Mouse (Mus musculus): ENCODE measurements around the gene Arhgdig.
A peak's percentile ranks its signal among the peaks of the same experiment; 100 is the strongest.
"Not testable (repeated sequence)": the region's sequence is repeated elsewhere in the genome, so short reads cannot be mapped to it uniquely, and the experiment has no call there.

The Arhgdig gene

GRCm38 (mm10) chr17:26206392-26206791 is 1.2 kb downstream of the Arhgdig start:
- DNase-seq (ENCODE audit: extremely low read depth, insufficient read length, low spot score), result no peak

- no peak for DNase-seq (ENCODE audit: extremely low read depth, insufficient read length, low spot score)
Measured at GRCm38 (mm10) chr17:26204766-26205165, 2.8 kb downstream of the Arhgdig start.

DNA sequence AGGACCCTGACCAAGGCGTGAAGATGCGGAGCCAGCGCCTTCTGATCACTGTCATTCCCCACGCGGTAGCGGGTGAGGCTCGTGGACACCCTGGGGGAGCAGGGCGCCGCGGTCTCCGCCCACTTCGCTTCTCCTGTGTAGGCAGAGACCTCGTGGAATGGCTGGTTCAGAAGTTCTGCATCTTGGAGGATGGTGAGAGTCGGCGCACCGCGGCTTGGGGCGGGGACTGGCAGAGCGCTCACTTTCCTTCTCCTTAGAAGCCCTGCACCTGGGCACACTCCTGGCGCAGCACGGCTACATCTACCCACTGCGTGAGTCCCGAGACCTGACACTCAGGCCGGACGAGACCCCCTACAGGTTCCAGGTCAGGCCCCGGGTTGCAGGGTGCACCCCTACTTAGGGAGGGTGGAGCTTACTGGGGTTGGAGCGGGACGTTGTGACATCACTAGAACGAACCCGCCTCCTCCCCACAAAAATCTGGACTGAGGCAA is 4.2 kb downstream of the Arhgdig start:
- DNase-seq (ENCODE audit: extremely low read depth, insufficient read length, low spot score), result peak; percentile 75

DNA sequence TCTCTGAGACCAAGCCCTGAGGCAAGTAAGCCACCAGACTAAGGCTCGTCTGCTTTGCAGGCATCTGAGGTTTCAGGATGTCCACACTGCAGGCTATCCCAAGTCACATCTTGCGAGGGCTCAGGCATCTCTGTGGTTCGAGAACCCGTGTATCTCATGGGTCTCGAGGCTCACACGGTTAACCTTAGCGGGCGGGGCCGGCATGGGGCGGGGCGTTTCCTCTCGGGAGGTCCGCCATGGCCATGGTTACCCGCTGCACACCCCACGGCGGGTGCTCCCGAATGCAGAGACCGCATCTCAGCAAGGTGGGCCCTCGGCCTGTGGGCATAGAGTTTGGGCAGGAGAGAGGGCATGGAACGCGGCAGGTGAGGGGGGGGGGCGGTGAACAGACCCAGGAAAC is 4.8 kb downstream of the Arhgdig start, which contains the start of gene Rgs11:
Gene Rgs11, plus strand, starts transcription at position 215 of the 400 bp plus-strand sequence.
- DNase-seq (ENCODE audit: extremely low read depth, insufficient read length, low spot score), result no peak

DNA sequence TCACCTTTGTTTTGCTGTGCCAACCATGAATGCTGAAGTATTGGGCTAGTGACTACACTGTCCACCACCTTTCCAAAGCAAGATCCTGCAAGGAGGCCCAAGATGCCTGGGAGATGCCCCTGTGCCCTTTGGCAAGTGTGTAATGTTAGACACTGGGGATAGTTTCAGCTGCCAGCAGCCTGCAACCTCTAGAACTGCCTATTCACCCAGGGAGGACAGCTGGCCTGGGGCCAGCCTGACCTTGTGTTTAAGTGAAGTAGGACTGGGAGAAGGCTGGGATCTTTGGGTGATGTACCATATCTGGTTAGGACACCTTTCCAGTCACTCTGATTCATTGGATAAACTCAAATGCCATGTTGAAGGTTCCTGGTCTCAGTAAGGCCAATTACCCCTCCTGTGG is 5.6 kb downstream of the Arhgdig start:
- DNase-seq (ENCODE audit: extremely low read depth, insufficient read length, low spot score), result no peak

GRCm38 (mm10) chr17:26200831-26201705 is 6.5 kb downstream of the Arhgdig start:
- no peak for DNase-seq (ENCODE audit: extremely low read depth, insufficient read length, low spot score)

DNA sequence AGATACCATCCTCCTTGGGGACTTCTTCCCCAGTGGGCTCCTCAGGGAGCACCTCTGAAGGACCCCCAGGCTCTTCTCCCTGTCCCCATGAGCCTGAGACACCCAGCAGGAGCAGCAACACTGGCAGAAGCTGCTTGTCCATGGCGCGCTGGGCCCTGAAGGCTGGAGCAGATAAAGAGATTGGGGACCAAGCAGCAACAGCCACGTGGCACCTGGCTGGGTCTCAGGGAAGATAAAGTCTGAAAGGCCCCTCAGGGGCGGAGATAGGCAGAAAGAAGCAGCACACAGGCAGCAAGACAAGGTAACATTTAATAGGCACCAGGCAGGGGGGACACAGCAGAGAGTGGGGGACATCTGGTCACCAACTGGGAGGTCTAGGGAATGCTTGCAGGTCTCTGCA is 8.7 kb downstream of the Arhgdig start, which contains the start of gene Pdia2:
Gene Pdia2, minus strand, starts transcription at position 196 of the 400 bp plus-strand sequence.
- DNase-seq (ENCODE audit: extremely low read depth, insufficient read length, low spot score), result no peak

- no peak for DNase-seq (ENCODE audit: extremely low read depth, insufficient read length, low spot score)
Measured at GRCm38 (mm10) chr17:26192481-26193190, 14.9 kb downstream of the Arhgdig start.

GRCm38 (mm10) chr17:26191486-26191885 is 16.1 kb downstream of the Arhgdig start:
- not testable (repeated sequence) for DNase-seq (ENCODE audit: extremely low read depth, insufficient read length, low spot score)

GRCm38 (mm10) chr17:26188091-26188805 is 19.3 kb downstream of the Arhgdig start:
- no peak for DNase-seq (ENCODE audit: extremely low read depth, insufficient read length, low spot score)

- no peak for DNase-seq (ENCODE audit: extremely low read depth, insufficient read length, low spot score)
Measured at GRCm38 (mm10) chr17:26187592-26187991, 20.0 kb downstream of the Arhgdig start.

DNA sequence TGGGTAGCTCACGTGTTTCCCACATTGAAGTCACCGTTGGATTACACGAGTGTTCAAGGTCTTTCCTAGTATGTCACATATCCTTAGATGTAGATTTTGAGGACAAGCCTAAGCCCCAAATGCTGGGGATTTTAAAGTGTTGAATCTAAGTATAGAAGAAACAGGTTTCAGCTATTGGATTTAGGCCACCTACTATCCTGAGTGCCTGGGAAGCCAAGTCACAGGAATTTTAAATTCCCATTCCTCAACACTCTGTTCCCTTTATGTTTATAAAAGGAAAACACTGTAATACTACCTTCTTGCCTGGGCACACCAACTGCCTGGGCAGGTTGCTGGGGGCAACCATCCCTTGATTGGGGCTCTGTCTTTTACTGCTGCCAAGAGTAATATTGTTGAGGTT is 26.4 kb downstream of the Arhgdig start:
- no peak for DNase-seq (ENCODE audit: extremely low read depth, insufficient read length, low spot score)

DNA sequence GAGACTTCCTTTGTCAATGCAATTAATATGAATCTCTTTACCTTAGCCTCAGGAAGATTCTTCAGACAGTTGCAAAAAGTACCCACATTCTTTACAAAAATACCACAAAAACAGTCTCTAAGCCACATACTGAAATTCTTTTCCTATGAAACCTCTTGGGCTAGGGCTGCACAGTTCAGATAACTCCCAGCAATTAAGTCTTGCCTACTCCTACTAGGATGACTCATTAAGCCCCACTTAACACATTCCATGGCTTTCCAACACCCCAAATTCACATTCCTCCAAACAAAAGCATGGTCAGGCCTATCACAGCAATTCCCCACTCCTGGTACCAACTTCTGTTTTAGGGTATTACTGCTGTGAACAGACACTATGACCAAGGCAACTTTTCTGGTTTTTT is 29.0 kb downstream of the Arhgdig start:
- peak; percentile 51 for DNase-seq (ENCODE audit: extremely low read depth, insufficient read length, low spot score)

- not testable (repeated sequence) for DNase-seq (ENCODE audit: extremely low read depth, insufficient read length, low spot score)
Measured at GRCm38 (mm10) chr17:26175248-26175647, 32.3 kb downstream of the Arhgdig start.

DNA sequence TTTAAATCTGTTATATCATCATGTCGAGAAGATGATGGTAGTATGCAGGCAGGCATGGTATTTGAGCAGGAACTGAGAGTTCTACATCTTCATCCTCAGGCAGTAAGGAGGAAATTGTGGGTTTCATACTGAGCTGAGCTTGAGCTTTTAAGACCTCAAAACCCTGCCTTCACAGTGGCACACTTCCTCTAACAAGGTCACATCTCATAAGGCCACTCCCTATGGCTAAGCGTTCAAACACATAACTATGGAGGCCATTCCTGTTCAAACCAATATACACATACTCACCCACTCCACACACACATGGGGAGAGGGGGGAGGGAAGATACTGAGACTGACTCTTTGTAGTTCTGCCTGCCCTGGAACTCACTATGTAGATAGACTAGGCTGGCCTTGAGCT is 39.5 kb downstream of the Arhgdig start:
- DNase-seq (ENCODE audit: extremely low read depth, insufficient read length, low spot score), result no peak

DNA sequence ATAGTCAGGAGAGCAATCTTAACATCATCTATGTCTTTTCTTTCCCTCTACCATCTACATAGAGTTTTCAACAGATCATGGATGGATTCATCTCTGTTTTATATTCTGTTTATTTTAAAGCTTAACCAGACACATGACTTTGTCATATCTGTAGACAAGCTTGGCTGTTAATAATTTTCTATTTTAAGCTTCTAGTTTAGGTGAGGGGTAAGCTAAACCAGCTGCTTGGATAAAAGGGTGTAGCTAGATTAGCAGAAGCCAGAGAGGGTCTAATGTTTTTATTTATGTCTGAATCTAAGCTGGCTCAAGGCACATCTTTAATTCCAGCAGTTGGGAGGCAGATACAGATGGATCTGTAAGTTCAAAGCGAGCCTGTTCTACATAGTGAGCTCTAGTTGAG is 44.9 kb downstream of the Arhgdig start:
- no peak for DNase-seq (ENCODE audit: extremely low read depth, insufficient read length, low spot score)

GRCm38 (mm10) chr17:26151886-26152630 is 55.5 kb downstream of the Arhgdig start:
- DNase-seq (ENCODE audit: extremely low read depth, insufficient read length, low spot score), result no peak
